Mouse (Mus musculus): ENCODE data around the gene Gm20830. TPM values are rescaled to one million over a fixed set of nuclear protein-coding genes. Genes with fewer than 3 reads are reported as not detected.
"Not testable (repeated sequence)": the region's sequence is repeated elsewhere in the genome, so short reads cannot be mapped to it uniquely, and the experiment has no call there.

The Gm20830 gene
- not detected for polyA plus RNA-seq (2017; shearing (Covaris generic))

- ATAC-seq, result not testable (repeated sequence)
Observed at GRCm38 (mm10) chrY:6918182-6918581, at the start of gene Gm20830. TSS of gene Gm20830 (minus strand) at chrY:6918282.

Other genes with a start within 250 kb of the Gm20830 start
- not detected for gene Gm21719, start 235.4 kb downstream of the Gm20830 start, polyA plus RNA-seq (2017; shearing (Covaris generic))

Measured in inflammation-experienced regulatory T-cells, adult 6 months (primary cell).